Mouse (Mus musculus) B cell, adult 2 months (primary cell): Measurements from ENCODE around the gene Gpr68.

ENCODE experiments used
- DNase-seq, 2 experiments: peaks; one replicate each; pipeline ENCODE4 v3.0.0; 2022

The Gpr68 gene

DNA sequence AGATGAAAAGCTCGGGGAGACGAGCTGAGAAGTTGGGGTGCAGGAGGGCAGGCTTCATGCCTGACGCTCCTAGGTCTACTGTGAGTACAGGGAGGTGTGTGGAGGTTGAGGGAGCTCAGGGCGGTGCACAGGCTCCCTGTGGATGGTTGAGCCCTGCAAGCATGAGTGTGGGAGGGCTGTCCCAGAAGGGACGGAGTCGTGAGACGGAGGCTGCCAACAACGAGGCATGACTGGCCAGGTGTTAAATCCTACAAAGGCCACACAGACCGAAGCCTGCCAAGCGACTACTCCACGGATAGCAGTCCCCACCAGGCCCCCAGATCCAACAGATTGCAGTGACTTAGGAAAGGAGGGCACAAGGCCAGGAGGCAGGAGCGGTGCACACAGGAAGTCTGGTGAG lies 2.7 kb upstream of the Gpr68 start:
- DNase-seq: no peak

DNA sequence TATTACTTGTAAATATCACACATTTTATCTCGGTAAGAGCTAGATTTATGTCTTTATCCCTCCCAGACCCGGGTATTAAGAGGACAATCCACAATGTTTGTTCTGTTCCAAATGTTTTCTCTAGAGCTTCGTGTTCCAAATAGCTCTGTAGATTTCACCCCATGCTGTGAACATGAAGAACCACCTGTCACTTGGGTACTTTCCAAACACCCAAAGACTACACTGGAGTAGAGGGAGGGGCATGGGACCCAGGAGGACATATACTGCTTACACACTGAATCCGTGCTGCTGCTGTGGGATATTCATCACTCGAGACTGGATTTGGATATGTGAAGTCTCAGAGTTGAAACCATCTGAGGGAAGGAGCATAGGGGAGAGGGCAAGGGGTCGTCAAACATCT lies 1.8 kb upstream of the Gpr68 start:
- no peak for DNase-seq

DNA sequence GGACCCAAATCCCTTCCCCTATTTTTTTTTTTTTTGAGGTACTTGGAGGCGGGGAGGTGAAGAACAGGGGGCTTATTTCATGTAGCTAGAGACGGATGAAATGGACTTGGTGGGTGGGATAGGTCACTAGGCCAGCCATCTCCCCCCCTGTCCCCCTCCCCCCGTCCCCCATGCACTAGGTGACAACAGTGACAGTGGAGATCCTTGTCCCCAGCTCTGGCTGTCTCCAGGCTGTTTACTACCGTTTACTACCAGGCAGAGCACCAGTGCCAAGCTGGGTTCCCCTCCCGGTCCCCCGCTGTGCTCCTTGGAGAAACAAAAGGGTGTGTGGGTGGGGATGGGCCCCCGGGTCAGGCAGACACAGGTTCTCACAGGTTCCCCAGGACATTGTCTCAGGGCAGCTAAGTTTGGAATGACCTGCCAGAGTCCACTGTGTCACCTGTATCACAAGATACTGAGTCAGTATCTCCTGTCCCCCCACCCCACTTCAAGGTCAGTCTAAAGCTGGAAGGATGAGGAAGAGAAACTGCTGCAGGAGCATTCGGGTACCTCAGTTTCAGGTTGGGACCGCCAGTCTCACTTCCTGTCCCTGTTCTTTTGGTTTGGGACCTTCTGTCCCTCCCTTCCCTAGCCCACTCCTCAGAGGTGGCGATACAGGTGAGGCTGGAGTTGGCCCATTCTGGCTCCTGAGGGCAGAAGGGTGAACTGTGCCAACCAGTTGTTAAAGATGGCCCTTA lies 468 bp upstream of the Gpr68 start:
- DNase-seq: peak; percentile 33 to 36

DNA sequence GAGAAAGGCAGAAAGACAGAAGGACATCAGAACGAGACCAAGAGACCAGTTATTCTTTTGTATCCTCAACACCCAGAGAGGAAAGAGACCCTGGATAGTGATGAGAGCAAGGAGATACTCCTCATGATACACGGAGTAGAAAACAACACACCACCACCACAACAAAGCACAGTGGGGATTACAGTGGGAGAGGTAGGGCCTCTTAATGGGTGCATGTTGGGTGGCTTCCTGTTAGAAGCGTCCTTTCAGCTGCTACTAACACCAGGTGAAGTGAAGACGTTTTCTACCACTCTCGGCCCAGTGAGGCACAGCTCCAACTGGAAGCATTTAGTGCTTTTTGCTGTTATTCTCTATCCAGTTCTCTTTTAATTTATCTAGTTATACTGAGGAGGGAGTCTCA lies 1.1 kb downstream of the Gpr68 start:
- no peak for DNase-seq

DNA sequence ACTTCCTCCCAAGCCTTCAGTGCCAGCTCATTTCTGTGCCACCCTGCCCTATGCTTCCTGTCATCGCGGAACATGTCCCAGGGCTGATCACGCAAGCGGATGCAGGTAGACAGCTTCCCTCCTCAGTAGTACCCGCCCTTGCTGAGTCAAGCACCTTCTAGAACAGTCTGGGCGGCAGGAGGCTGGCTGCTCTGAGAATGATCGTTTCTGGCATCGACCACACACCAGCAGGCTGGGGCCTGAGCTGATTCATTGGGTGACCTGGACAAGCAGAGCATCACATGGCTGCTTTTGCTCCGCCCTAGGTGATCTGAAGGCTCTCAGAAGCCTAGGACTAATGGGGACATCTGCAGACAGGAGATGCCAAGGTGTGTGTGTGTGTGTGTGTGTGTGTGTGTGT lies 4.2 kb downstream of the Gpr68 start:
- DNase-seq: peak; percentile 22 to 27

DNA sequence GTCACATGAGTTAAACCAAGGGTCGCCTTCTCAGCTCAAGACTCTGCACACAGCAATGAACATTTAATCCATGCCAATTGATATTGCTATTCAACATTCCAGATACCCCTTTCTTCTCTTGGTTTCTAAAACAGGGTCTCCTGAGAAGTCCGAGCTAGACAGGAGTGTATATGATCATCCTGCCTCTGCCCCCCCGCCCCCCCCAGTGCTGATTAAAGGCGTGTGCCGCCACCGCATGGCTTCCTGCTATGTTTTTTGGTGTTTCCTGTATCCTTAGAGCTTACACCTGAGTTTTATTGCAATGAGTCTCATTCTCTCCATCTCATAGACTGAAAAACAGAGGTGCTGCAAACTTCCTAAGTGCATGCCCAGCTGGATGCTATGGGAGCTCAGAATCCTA lies 6.6 kb downstream of the Gpr68 start:
- DNase-seq: no peak

DNA sequence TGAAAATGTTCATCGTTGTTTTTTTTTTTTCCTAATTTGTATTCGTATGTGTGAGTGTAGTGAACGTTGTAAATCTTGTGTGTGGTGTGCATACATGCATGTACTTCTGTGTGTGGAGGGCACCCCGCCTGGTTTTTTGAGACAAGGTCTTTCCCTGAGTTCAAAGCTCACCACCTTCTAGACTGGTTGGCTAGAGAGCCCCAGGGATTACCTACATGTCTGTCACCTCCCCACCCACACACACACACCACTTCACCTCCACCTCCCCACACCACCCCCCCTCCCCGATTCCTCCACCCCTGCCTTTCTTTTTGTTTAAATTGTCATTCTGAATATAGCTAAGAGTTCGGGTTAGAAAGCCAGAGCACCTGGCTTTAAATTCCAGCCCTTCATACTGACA lies 7.1 kb downstream of the Gpr68 start:
- no peak for DNase-seq

DNA sequence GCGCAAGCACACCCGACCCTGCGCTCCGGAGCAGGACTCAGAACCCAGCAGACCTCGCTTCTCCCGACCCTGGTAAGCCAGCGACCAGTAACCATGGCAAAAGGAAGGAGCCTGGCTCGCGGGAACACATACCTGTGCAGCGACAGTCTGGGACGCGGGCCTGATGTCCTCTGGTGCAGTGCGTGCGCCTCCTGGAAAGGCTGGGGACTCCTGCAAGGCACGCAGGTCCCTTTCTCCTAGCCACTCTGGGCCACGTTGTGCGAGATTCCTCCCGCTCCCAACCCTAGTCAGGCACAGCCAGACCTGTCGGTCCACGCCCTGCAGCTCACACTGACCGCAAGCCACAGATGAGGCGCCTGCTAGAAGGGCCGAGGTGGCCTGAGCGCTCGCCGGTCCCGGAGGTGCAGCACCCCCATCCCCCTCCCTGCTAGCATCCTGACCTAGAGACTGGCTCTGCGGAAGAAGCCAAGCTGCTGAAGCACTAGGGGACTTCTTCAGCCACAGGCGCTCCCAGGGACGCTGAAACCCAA lies 8.8 kb downstream of the Gpr68 start:
- peak; percentile 12 to 24 for DNase-seq

DNA sequence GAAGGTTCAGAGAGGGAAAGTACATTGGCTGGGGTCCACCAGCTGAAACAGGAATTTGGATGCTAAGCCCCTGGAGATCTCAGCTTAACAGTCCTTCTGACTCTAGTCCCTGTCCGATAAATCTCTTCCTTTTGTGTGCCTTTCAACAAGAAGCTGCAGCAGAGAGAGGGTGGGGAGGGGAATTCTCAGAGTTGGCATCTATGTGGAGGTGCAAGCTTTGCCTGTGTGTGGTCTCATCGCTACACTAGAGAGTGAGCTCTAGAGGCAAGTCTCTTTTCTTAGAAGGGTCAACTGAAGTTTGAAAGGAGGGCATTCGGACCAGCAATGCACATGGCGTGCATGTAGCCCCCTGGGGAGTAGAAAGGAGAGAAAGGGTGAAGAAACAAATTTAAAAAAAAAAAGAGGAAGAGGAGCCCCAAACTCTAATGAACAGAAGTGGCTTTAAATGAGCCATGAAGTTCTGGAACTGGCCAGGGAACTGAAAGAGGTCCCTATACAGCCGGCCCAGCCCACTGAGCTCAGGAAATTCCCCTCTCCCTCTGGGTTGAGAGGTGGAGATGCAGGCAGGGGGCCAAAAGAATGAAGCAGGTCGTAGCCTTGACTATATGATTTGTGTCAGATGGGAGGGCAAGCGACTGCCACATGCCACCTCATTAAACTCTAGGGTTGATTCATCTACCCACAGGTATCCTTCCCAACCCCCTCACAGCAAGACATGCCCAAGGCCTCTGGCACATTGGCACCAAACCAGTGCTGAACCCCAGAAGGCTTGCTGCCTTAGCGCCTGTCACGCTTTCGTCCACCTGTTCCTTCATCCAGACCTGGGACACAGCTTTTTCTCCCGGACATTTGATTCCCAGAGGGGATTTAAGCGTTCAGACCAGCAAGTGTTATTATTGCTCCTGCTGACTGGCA lies 10.0 kb downstream of the Gpr68 start:
- no peak for DNase-seq

DNA sequence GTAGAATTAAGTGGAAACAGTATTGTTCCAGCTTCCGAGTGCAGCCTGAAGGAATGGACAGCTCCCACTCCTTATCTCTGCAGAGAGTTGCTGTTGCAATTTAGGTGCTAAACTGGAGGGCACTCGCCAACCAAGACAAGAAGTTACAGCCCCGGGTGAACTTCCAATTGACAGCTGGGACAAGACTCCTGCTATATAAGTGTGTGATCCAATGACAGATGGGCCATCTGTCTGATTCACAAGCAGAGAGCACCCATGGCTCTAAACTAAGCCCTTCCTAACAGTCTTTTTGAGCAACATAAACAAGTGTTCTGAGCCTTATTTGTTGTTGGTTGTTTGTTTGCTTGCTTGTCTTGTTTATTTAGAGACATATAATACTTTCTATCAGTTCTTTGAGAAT lies 11.3 kb downstream of the Gpr68 start:
- DNase-seq: no peak

DNA sequence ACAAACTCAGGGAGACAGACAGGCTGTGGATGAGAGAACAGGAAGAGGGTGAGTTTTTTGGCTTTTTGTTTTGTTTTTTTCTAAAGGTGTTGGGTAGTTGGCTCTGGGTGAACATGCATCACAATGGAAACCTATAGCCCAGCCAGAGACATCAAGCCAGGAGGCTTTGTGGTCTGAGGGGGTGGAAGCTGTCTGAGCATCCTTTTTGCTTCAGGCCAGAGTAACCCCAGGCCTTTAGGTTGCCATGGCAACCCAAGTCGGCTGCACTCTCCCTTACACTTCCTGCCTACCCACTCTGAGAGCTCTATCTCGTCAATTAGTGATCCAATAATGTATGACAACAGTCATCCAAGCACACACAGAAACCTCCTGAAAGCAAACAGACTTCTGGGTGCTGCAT lies 12.5 kb downstream of the Gpr68 start:
- no peak for DNase-seq

DNA sequence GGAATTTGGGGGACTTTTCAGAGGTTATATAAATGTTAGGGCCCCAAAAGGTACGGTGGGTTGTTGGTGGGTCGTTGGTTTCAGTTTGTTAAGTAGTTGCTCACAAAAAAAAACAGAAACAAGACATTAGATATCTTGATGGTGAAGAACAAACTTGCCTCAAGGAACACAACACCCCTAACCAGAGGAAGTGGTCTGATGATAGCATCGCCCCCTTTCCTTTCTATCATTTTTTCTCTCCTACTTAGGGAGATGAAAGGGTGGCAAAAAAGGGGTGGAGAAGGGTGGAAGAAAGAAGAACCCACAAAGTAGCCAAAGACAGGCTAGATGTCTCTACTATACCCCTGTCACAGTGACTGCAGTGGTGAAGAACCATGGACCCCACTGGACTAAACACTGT lies 17.4 kb downstream of the Gpr68 start:
- no peak for DNase-seq

DNA sequence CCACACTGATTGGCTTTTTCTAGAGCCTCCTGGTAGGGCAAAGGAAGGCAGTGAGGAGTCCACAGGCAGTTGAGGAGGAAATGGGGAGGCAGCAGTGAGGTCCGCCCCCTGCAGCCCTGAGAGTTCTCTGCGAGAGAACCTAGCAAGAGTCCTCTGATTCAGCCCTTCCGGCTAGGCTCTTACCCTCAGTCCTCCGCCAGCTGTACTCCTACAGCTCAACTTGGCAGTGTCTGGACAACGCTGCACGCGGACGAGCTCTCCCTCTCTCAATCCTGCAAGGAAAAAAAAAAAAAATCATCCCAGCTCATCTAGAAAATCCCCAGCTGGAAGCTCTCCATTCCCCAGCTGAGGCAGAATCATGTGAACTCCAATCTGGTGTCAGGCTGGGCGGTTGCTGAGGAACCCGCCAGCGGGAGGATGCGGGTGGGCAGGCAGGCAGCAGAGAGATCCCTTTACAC lies 20.2 kb downstream of the Gpr68 start:
- no peak for DNase-seq

DNA sequence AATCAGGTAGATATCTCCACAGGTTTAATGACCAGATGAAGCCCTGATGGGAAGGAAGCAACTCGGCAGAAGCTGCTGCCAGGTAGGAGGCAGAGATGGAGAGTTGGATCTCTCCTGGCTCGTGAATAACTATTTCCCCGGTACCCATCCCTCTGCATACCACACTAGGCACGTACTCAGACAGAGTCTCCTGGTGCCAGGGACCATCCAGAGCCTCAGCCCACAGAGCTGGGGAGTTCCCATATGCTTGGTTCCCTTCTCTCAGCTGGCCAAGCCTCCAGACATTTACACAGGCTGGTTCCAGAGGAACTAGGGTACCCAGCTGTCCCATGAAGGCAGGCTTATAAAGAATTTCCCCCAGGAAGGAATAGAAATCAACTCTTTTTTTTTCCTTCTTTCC lies 21.1 kb downstream of the Gpr68 start:
- no peak for DNase-seq

DNA sequence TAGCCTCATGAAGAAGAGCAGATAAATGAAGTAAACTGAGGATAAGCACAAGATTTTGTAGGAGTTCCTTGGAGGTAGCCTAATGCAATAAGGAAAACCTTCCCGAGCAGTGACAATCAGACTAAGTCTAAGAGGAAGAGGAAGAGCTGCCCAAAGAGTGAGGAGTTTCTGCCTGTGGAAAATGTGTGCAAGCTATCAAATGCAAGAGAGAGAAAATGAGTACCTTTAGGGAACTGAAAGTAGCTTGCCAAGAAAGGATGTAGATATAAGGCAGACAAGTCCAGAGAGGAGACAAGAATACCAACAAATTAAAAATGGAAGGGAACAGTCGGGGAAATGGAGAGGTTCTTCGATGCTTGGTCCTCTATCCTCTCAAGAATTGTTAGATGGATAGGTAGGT lies 22.4 kb downstream of the Gpr68 start:
- DNase-seq: no peak

DNA sequence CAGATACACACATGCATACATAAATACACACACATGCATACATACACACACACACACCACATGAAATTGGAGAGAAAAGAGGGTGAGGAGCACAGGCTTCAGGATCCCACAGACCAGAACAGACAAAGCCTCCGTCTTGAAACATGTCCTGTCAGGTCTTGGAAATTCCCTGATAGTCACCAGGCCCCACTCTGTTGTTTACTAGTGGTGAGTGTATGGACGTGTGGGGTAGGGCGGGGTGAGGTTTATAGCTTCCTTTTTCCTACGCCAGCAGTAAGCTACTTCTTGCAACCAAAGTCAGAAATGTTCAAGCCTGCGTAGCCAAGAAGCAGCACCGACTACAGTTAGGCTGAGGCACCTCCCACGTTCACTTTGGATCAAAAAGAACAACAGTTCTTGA lies 24.8 kb downstream of the Gpr68 start:
- DNase-seq: peak; percentile 53 to 58

DNA sequence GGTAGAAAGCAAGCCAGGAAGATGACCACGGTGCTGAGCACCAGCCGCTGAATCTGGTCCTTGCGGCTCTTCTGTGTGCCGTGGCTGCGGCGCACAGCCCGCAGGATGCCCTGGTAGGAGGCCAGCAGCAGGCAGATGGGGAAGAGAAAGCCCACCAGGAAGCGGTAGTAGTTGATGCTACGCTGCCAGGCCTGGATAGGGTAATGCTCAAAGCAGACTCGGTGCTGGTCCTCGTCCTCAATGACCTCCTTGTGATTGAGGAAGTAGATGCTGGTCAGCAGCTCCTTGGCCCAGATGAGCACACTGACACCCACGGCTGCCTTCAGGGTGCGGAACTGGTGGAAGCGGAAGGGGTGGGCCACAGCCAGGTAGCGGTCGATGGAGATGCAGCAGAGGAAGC lies 29.4 kb downstream of the Gpr68 start:
- no peak for DNase-seq

DNA sequence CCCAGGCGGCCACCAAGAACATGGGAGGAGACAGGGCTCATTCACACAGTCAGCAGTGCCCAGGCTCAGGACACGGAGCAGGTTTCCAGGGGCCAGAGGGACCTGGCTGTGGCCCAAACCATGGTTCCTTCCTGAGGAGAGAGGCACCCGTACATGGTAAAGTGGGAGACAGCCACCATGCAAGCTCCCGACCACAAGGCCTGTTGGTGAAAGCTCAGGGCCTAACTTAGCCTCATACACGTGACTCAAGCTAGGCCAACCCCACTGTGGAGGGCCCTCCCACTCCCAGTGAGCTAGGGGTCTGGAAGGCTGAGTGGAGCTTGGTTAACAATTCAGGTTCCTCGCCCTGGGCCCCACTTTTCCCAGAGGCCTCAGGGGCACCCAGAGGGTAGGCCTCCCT lies 30.1 kb downstream of the Gpr68 start:
- DNase-seq: no peak

DNA sequence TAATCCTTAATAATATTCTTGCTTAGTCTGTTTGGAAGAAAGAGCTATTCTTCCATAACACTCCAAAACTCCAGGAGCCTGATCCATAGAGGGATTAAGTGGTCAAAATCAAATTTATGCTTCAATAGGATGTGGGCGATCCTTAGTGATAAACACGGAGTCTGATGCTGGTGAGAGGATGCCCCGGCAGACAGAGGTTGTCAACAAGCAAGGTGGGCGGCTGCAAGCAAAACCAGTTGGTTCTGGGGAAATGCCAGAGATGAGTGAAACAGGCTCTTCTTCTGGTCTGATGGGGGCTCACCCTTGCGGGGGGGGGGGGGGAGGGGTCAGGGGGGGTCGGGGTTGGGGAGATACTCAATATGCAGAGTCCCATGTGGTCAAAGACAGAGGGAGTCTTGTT lies 32.0 kb downstream of the Gpr68 start:
- DNase-seq: no peak

DNA sequence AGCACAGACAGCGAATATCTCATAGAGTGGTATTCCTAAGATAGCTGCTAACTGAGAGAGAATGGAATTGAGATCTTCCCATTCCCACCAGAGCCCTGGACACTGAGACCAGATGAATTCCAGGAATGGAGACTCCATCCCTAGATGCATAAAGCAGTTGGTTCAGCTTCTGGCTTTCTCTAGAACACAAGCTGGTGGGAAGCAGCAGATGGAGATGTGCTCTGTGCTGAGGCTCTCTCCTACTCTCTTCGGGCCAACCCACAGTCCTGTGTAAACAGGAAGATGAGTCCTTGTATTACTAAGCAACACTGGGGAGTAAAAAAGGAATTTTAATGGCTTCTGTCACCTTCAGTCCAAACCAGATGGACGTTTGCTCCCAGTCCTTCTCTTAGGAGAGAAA lies 32.4 kb downstream of the Gpr68 start:
- no peak for DNase-seq

DNA sequence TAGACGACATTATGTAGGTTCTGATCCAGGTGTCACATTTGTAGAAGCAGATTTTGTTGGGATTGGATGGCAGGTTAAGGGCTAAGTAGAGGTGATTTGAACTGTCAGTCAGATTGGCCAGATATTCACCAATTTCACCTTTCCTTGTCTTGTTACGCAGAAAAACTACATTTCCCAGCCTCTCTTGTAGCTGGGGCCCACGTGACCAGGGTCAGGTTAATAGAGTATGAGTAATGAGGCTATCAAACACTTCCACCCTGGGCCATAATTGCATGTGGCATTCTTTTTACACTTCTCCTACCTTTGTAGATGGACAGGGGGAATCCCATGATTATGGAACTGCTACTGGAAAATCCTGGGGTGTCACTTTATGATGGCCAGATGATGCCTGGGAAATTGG lies 34.4 kb downstream of the Gpr68 start:
- no peak for DNase-seq

DNA sequence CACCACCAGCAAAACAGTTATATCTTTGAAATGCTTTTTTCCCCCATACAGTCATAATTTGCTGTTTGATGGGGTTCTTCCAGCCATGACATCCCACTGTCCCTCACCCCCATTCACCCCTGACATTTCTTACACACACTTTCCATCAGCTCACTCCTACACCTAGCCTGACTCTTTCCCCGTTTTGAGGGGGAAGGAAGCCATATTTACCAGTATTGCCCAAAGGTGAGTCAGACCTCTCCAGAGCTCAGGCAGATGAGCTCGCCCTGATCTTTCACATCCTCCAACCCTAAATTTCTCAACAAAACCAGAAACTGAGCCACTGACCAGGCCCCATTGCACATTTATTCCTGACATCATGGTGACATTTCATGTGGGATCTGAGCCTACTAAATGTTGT lies 36.2 kb downstream of the Gpr68 start:
- no peak for DNase-seq

DNA sequence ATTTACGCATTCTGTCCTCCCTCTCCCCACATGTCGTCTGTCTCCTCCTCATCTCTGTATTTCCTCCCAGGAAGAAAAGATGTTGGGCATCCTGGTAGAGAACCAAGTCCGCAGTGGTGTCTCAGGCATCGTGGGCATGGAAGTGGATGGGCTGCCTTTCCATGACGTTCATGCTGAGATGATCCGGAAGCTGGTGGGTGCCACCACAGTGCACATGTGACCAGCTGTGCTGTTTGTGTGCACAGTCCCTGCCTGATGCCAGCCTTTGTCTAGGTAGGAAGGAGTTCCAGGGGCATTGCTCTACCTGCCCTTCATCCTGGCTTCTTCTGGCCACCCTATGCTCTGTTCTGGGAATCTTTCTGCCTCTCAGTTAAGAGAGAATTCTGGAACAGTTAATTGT lies 36.8 kb downstream of the Gpr68 start:
- no peak for DNase-seq

DNA sequence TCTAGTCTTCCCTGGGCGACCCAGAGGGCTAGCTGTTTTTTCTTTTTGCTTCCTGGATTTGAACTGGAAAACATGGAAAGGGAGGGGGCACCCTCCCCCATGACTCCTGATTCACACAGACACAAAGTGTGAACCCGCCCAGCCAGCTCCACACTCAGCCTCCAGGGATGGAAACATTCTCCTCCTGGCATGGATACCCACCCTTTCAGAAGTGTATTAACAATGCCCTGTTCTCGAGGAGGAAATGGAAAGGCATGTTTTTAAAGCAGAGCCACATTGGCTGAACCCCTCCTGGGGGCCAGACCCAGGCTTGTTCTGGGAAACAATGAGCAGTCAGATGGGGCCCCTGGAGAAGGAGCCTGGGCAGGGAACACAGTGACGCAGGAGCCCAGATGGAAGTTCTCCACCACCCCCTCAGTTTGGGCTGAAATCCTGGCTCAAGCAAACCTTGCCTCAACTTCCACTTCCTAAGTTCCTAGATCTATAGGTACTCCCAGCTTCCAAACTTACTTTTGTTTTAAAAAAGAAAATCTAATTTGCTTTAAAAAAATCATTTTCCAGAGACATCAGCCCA lies 39.9 kb downstream of the Gpr68 start:
- DNase-seq: no peak
